Mouse (Mus musculus): ENCODE results near the gene Pik3r5.

The Pik3r5 gene

DNA sequence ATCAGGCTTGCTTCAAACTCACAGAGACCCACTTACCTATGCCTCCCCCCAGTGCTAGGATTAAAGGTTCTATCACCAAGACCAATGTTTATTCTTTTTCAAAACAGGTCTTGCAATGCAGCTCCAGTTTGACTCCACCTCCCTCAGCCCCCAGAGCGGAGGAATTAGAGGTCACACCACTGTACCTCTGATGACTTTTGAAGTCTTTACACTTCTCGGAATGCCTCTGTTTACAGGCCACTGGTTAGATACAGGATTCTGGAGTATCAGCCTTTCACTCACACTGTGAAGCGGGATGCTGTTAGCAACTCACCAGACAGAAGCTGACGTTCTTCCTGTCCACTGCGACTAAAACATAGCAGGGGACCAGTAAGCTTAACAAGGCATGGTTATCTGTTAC, 30.5 kb upstream of the Pik3r5 start:
- no peak for DNase-seq (ENCODE audit: low read depth)

DNA sequence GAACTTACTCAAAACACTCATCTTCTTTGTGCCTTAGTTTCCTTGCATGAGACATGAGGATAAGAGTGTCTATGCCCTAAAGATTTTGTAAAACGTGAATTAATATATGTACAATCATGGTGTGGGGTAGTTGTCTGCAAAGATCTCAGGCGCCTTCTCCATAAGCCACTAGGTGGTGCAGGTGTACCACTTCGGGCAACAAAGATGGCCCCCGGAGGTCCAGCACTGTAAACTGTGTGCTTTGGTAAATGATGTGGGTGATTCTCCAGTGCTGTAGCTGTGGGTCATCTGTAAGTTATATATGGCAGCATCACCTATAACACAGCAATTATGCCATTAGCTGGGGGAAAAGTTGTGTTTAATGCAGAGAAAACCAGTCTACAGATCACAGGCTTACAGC, 27.7 kb upstream of the Pik3r5 start:
- DNase-seq (ENCODE audit: low read depth): no peak

DNA sequence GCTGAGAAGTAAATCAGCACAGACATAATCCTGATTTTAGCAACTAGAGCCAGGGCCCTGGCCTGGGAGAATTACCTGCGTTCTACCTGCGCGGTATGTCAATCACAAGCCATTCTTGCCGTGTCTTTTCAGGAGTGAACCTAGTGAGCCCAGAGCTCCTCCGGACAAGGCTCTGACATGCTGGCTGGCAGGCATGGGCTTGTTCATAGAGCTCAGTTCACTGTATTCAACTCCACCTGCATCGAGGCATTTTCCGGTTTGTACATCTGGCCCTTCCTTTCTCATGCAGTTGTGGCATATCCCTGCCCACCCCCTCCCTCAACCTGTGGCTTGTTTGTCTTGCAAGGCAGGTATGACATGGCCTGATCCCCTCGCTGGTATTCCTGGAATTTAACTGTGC, 26.3 kb upstream of the Pik3r5 start:
- DNase-seq (ENCODE audit: low read depth): no peak

DNA sequence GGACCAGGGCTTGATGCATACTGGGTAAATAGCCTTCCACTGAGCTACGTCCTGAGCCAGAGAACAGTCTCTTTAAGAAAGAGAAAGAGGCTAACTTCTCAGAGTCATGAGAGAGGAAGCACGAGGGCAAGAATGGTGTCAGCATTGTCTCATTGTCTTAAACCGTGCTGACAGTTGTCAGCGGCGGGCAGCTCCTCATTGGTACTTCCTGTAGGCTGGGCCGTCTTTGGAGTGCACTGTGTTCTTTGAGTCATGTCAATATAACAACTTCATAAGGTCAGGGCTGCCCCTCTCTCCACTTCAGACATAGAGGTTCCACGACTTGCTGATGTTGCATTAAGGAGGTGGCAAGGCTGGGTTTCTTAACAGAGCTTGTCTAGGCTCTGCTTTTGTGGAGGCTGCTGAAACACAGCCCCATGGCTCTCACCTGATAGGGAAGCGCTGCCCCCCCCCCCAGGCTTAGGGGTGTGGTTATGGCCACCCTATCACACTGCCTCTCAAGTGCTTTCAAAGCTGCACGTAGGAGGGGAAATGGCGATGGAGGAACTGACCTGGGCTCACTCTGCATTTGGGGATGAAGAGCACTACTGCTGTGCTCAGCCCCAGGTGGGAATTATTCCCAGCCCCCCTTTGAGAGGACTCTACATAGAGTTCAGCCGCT, 24.5 kb upstream of the Pik3r5 start:
- no peak for DNase-seq (ENCODE audit: low read depth)

DNA sequence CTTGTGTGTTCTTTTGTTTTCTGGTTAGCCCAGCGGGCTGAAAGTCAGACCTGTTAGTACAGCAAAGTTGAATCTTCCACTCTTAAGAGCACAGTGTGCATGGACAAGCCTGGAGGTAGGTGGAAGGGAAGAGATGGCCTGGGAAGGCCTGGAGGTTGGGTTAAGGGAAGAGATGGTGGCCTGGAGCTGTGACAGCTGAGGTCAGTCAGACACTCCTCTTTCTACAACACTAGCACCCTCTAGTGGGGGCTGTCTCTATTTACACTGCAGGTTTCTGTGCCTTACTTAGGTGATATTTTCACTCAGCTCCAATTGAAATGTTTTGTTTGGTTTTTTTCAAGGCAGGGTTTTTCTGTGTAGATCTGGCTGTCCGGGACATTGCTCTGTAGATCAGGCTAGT, 23.8 kb upstream of the Pik3r5 start:
- DNase-seq (ENCODE audit: low read depth): no peak

DNA sequence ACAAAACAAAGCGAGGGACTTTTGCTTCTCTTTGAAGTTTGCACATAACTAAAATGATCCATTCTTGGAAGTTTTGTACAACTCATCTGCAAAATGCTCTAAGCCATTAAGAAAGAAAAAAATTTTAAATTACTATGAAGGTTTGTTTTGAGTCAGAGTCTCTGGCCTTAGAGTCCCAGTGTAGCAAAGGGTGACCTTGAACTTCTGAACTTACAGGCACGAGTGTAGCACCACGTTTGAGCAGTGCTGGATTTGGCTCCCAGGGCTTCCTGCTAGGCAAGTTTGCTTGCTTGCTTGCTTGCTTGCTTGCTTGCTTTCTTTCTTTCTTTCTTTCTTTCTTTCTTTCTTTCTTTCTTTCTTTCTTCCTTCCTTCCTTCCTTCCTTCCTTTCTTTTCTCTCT, 14.9 kb upstream of the Pik3r5 start:
- DNase-seq (ENCODE audit: low read depth): no peak

DNA sequence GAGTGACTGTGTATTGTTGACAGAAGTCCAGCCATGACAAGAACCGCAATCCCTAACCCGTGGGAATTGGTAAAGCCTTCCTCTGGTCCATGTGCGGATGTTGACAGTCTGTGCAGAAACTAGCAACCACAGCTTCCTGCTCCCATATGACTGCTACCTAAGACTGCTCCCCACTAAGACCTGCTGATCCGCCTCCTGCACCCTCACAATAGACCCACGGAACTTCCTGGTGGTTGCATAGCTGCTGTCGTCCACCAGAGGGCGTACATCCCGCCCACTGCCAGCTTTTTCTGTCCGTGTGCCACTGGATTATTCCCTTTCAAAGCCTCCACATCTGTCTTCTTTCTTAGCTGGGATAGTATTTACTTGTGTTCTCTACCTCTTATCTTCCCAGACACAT, 14.1 kb upstream of the Pik3r5 start:
- DNase-seq (ENCODE audit: low read depth): no peak

DNA sequence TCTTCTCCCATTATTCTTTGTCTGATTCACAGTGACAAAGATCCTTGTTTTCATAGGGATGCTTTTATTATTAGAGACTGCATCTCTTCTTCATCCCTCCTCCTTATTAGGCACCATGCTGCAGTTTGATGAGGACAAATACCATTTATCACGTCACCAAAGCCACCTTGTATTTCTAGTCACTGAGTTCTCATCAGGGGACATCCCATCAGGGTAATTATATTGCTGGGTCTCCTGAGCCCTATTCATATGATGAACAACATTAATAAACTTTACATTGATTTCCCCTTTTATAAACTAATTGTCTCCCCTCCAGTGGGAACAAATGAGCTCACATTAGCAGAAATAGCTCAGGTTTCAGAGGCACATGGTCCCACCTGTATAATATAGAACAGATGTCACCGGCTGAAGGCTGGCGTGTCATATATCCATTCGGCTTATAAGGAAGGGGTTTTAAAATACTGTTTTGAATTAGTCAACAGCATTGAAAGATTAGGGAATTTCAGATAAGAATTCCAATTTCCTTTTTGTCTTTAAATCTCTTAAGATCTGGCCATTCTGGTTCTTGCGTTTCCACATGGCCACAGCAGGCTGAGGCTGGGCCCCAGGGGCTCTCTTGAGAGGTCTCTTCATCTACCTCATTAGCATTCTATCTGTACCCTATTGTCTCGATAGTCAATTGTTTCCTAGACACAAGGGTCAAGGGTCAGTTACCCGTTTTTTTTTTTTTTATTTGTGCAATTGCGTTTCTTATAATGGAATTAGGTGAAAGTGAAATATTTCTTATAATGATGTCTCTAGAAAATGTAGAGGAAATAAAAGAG, 6.2 kb upstream of the Pik3r5 start:
- no peak for DNase-seq (ENCODE audit: low read depth)

DNA sequence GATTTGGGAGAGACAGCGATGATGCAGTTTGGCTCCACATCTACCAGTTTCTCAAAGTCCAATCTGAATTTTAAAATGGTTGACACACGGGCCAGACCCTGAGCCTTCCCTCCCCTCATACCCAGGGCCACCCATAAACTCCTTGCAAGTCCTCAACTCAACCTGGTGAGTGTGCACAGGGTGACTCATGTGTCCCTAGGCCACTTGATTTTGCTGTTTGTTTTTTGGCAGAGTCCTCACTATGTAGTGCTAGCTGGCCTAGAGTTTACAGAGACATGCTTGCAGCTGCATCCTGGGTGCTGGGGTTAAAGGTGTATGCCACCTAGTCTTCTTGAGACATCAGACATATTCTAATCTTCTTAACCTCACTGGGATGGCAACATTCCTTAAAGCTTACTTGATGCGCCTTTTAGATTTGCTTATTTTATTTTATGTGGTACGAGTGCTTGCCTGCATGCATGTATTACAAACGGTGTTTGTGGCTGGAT, 4.8 kb upstream of the Pik3r5 start:
- no peak for DNase-seq (ENCODE audit: low read depth)

DNA sequence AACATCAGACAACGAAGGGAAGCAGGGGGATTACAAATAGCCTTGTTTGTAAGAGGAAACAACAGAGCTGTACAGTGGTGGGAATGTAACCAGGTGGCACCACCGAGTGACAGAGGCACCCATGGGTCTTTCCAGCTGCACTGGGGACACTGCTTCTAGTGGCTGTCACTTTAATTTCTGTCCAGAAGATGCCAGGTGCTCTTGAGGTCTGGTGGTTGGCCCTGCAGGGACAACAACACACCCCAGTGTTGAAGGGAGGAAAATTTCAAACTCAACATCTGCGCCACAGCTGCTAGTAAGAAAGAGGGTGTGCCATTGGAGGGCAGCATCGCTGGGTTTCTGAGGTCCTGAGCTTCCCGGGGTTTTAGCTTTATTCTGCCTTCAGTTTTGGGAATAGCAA, 1.3 kb upstream of the Pik3r5 start:
- DNase-seq (ENCODE audit: low read depth): no peak

DNA sequence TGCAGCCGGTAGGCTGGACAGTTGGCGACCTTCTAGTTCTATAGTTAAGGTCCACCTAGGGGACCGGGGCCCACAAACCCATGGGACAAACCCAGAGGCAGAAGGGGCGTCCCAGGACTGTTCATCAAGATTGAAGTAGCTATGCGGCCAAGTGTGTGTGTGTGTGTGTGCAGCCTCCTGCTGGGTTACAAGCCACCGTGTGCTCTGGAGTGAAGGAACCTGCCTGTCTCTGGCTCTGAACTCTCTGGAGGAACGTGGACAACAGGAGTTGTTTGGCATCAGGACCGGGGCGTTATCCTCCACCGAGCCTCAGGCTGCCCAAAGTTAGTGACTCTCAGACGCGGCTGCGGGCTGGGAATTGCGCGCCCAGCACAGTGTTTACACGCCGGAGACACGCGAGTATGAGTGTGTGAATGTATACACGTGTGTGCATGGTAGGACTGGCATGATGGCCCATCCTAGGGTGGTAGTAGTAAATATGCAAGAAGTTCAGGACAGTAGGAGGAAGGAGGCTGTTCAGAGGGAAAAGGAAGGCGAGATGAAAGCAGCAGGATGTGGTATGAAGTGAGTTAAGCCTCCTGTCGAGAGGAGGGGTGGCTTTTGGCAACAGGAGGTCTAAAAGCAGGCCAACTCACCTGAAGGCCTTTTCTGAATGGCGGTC, 570 bp downstream of the Pik3r5 start:
- no peak for DNase-seq (ENCODE audit: low read depth)

DNA sequence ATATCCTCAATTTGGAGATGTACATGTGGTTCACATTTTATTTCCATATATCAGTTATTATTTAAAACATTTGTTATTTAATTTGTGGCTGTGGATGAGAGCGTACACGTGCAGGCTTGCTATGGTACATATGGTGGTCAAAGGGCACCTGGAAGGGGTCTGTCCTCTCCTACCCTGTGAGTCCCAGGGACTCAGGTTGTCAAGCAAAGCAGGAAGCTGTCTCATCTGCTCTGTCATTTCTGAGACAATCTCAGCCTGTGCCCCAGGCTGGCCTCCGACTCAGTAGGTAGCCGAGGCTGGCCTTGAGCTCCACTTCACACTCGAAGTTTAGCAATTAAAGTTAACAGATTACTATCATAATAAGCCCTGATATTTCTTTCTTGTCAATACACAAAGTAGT, 1.6 kb downstream of the Pik3r5 start:
- no peak for DNase-seq (ENCODE audit: low read depth)

DNA sequence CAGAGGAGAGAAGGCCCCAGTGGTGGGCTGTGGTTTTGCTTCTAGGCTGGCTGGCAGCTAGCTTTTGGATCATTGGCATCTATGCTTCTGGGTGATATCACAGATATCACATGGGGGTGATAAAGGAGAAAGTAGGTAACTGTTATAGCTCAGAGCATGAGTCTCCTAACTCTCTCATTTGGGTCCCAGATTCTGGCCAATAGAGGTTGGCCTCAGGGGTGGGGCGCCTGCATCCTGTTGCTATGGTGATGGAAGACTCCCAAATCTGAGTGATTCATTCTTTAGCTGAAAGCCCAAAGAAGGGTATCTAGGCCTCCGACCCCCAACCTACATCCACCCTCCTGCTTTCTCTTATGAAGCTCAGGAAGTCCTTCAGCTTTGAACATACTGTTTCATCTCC, 2.8 kb downstream of the Pik3r5 start:
- DNase-seq (ENCODE audit: low read depth): no peak

DNA sequence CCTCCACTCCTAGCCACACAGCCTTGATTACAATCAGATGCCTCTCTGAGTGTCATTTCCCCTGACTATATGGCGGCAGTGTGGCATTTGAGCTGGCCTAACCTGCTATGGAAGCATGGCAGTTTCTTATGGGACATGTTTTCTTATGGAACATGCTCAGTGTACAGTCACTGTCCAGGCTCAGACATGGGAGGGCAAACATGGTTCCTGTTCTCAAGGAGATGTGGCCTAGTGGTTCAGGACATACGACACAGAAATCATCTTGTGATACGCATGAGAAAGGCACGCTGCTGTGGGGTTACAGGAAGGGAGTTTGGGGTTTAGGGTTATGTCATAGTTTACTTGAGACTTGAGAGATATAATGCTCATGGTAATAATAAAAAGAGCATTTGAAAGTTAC, 3.7 kb downstream of the Pik3r5 start:
- DNase-seq (ENCODE audit: low read depth): no peak

DNA sequence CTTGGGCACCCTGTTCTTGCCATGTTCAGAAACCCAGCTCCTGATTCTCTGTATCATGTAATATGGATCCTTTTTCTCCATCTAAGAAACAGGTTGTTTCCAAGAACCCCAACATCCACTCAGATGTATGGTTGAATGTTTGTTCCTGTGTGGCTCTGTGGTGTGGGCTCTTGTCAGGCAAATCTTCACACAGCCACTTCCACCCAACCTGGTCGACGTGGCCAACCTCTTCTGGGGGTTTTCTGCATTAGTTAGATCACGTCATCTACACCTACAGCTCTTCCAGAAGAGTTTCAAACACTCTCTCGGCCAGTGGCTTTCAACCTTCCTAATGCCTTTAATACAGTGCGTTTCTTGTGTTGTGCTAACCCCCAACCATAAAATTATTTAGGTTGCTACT, 4.5 kb downstream of the Pik3r5 start:
- no peak for DNase-seq (ENCODE audit: low read depth)

DNA sequence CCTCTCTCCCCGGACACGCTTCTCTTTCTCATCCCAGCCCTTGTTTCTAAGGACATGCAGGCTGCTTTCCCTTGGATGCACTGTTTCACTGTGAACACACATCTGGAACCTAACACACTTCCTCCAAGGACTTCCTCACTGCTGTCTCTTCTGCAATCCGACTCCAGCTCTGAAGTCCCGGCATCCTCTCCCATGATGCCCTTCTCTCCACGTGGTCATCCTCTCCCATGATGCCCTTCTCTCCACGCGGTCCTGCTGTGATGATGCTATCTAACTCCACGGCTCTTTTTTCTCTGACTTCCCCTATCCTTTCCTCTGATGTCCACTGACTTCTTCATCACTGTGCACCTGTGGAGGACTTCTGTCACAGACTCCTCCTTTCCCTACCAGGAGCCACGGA, 8.2 kb downstream of the Pik3r5 start:
- no peak for DNase-seq (ENCODE audit: low read depth)

DNA sequence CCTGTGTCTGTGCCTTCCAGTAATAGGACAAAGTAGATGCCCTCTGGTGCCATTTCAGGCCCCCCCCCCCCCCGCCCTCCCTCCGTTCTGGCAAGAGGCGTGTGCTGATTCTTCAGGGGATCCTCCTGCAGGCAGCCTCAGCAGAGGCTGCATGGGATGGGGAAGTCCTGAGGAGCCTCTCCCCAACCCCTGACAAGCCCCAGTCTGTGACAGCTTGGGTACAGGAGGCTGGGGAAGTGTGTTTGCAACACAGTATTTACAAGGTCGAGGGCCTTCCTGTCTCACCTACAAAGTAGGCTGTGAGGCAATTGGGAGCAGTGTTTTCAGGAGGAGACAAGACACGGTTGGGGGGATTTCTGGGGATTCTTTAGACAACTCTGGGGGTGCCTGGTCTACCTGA, 9.0 kb downstream of the Pik3r5 start:
- DNase-seq (ENCODE audit: low read depth): no peak

DNA sequence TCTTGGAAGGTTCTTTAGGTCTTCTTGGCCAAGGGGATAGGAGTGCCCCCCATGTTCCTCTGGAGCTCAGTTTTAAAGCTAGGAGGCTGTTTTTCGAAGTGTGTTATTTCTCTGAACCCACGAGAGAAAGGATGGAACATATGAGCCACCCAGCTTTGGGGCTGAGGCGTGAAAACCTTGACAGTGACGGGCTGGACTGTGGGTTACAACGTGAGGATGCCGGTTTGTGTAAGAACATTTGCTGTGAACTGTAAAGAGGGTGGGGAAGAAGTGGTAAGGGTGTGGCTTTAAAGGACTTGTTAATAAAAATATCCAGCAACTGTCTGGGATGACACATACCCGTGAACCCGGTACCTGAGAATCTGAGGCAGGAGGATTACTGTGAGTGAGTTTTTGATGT, 10.4 kb downstream of the Pik3r5 start:
- no peak for DNase-seq (ENCODE audit: low read depth)

DNA sequence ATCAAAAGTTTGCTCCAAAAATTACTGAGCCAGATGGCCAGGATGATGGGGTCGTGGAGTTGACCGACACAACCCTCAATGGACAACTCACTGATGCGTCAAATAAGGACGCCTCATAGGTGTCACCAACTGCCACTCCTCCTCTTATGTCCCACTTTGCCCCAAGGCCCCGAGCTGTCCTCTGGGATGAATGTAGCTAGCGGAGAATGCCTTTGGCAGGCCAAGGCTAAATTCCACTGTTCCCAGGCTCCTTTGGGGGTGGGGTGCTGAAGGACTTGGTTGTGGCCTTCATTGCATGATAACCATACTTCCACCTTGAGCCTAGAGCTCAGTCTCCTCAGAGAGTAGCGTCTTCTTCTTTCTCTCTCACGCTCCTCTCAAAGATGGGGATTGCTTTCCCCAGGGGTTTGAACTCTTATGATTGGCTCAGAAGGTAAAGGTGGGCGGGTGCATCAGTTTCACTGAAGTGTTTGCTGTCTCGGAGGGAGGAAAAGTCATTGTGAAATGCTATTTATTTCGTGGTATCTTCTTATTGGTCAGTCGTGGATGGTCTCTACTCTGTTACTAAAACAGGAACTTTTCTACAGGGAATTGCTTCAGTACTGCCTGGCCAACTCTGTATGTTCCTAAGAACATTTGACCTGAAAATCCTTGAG, 11.2 kb downstream of the Pik3r5 start:
- DNase-seq (ENCODE audit: low read depth): no peak

DNA sequence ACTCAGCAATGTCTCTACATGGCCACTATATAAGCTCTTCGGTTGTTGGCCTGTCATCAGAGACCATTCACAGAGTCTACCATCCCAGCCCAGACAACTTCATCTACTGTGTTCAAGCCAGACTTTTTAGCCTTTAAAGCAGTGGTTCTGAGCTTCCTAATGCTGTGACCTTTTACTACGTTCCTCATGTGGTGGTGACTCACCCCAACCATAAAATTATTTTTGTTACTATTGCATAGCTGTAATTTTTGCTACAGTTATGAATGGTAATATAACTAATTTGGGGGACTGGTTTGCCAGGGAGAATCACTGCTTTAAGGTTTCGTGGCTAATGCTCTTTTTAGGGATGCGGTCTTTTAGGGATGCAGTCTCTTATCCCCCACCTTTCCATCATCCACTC, 14.0 kb downstream of the Pik3r5 start:
- no peak for DNase-seq (ENCODE audit: low read depth)

DNA sequence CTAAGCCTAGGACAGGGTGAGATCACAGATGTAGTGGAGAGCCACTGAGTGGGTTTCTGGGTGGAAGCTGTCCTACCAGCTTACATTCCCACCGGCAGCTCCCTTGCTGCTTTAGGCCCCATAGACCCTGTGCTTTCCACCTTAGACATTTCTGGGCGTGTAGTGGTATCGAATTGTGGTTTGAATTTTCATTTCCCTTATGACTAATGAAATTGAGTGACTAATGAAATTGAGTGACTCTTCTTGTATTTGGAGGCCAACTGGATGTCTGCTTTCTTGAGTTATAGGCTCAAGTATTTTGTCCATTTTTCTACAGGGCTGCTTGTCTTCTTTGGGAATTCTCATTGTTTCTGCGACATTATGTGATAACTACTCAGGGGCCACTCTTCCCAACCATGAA, 14.6 kb downstream of the Pik3r5 start:
- DNase-seq (ENCODE audit: low read depth): no peak

DNA sequence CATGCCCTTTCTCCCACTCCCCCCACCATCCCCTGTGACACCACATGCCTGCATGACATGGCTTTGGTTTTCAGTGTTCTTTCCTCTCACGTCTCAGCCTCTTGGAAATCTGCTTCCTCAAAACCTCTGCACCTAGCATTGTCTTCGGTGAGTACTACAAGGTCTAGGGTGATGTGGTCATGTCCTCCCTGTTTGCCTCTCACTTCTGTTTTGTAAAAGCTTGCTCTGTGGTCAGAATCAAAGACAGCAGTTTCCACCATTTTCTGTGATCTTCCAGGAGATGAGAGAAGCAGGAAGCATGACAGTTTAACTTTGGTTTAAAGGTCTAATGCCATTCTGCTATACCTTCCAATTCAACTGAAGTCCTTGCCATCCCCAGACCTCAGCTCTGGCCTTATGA, 15.3 kb downstream of the Pik3r5 start:
- no peak for DNase-seq (ENCODE audit: low read depth)

DNA sequence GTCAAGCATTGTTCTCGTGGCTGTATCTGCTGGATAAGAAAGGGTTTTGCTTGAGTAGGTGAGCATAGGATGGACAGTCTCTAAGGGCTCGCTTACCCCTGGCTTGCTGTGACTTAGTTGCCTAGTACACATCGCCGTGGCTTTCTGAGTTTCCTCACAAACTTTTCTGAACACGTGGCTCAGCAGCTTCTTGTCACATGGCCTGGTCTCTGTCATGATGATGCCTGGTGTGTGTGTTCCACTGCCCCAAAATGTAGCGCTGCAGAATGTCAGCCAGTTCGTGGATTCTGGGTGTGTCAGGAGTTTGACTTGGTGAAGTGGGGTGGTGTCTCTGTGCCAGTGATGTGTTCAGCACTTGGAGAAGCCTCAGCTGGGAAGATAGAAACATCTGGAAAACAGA, 16.4 kb downstream of the Pik3r5 start:
- no peak for DNase-seq (ENCODE audit: low read depth)
